Mouse (Mus musculus) G1E (cell line): ENCODE data around the gene Cables2. TPM values are rescaled to one million over a fixed set of nuclear protein-coding genes. Genes with fewer than 3 reads are reported as not detected.

Experiments
- ATAC-seq: 2 replicates; pipeline ENCODE4 v1.8.0; 2016; ENCODE audit warnings: mild to moderate bottlenecking; ENCODE audit not compliant: insufficient number of reproducible peaks, poor library complexity, low FRiP score, severe bottlenecking; ENCODE audit errors: extremely low read depth
- DNase-seq: peaks from one replicate; pipeline ENCODE4 v3.0.0; 2012; ENCODE audit warnings: low spot score
- H3K27me3 ChIP-seq: 2 replicates; pipeline ENCODE4 v1.6.1; 2012; ENCODE audit warnings: mild to moderate bottlenecking, low read length, inconsistent platforms; ENCODE audit not compliant: insufficient read depth
- H3K36me3 ChIP-seq: replicated peaks from 2 replicates; pipeline ENCODE3; 2012; ENCODE audit warnings: mild to moderate bottlenecking, inconsistent platforms
- H3K4me1 ChIP-seq: 2 replicates; pipeline ENCODE4 v1.6.1; 2012; ENCODE audit warnings: low read depth, low read length, inconsistent platforms, mixed read lengths; ENCODE audit not compliant: insufficient read depth
- H3K4me3 ChIP-seq: 2 replicates; pipeline ENCODE4 v1.5.1; 2012; ENCODE audit warnings: low read depth, mild to moderate bottlenecking, inconsistent platforms, low read length, moderate library complexity, mixed read lengths
- H3K9me3 ChIP-seq: replicated peaks from 2 replicates; pipeline ENCODE4 v1.6.1; 2012; ENCODE audit warnings: inconsistent platforms
- CTCF ChIP-seq: IDR thresholded peaks from 2 replicates; pipeline ENCODE4 v1.5.1; 2012; ENCODE audit warnings: low read depth, low read length, inconsistent platforms, mixed read lengths
- GATA1 ChIP-seq: IDR thresholded peaks from 2 replicates; pipeline ENCODE4 v1.6.1; 2012; ENCODE audit warnings: borderline replicate concordance, low read length, inconsistent platforms, mixed read lengths
- GATA2 ChIP-seq: IDR thresholded peaks from 2 replicates; pipeline ENCODE4 v1.6.1; 2012; ENCODE audit warnings: low read depth, low read length, inconsistent platforms, borderline replicate concordance
- POLR2AphosphoS5 ChIP-seq: IDR thresholded peaks from 2 replicates; pipeline ENCODE4 v1.6.1; 2012; ENCODE audit warnings: low read depth, low read length, inconsistent platforms; ENCODE audit not compliant: insufficient replicate concordance
- TAL1 ChIP-seq: conservative IDR thresholded peaks from 2 replicates; pipeline ENCODE4 v1.6.1; 2012; ENCODE audit warnings: low read depth, low read length, inconsistent platforms, mixed read lengths
- polyA plus RNA-seq: library from polyadenylated mRNA; stranded (reverse); fragments of >175 nt; gene quantifications from 2 replicates; pipeline ENCODE4 v1.2.3, GENCODE M21; 2012
- total RNA-seq, 2 experiments: library from RNA; stranded (forward) in 1 of 2; stranded (reverse) in 1 of 2; fragments of 200-1000 nt in 1 of 2; fragments of >200 nt in 1 of 2; fragmentation: Nextera tagmentation in 1 of 2; gene quantifications; 2 replicates each; pipeline ENCODE4 v1.2.3; 2014 to 2017

The Cables2 gene
- total and polyA plus RNA-seq, 3 experiments, result 8.7 to 14.5 (median 9.7) TPM

- peaks cover 1% of the 10 kb centered on the region for H3K36me3 ChIP-seq
- peaks cover 68% of the 10 kb centered on the region for H3K4me1 ChIP-seq
- ATAC-seq, result peak; percentile 32
- TF ChIP-seq GATA2 (no peak), CTCF (no peak), GATA1 (no peak), TAL1 (peak; percentile 46; the same call in 1 of the 2 replicates), POLR2AphosphoS5 (no peak)
- no peak for DNase-seq
- H3K9me3 ChIP-seq, result peaks cover 11% of the 10 kb centered on the region
- no peaks in the 10 kb centered on the region for H3K27me3 ChIP-seq
- H3K4me3 ChIP-seq, result no peak overlapping the region
Observed at GRCm38 (mm10) chr2:180238591-180238990, 34.7 kb downstream of the Cables2 start.

GRCm38 (mm10) chr2:180237601-180238345 lies 35.5 kb downstream of the Cables2 start:
- peaks cover 74% of the 10 kb centered on the region for H3K4me1 ChIP-seq
- DNase-seq, result no peak
- peaks cover 11% of the 10 kb centered on the region for H3K9me3 ChIP-seq
- H3K27me3 ChIP-seq, result no peaks in the 10 kb centered on the region
- no peak overlapping the region; the same call in 1 of the 2 replicates for H3K4me3 ChIP-seq
- no peak for TF ChIP-seq GATA2
- no peak for TF ChIP-seq TAL1
- TF ChIP-seq POLR2AphosphoS5, result no peak
- TF ChIP-seq GATA1, result no peak
- TF ChIP-seq CTCF, result no peak
- no peak for ATAC-seq
- H3K36me3 ChIP-seq, result peaks cover 9% of the 10 kb centered on the region

GRCm38 (mm10) chr2:180236930-180237329 lies 36.4 kb downstream of the Cables2 start:
- ATAC-seq, result peak; percentile 69
- H3K36me3 ChIP-seq, result peaks cover 12% of the 10 kb centered on the region
- peak; percentile 84 for DNase-seq
- H3K9me3 ChIP-seq, result peaks cover 9% of the 10 kb centered on the region
- H3K27me3 ChIP-seq, result no peaks in the 10 kb centered on the region
- TF ChIP-seq POLR2AphosphoS5, result no peak
- TF ChIP-seq TAL1, result peak; percentile 85
- no peak for TF ChIP-seq GATA2
- no peak for TF ChIP-seq CTCF
- H3K4me1 ChIP-seq, result peaks cover 76% of the 10 kb centered on the region
- H3K4me3 ChIP-seq, result peak overlapping the region; percentile 3; the same call in 1 of the 2 replicates

- peaks cover 12% of the 10 kb centered on the region for H3K36me3 ChIP-seq
- H3K4me1 ChIP-seq, result peaks cover 80% of the 10 kb centered on the region
- no peaks in the 10 kb centered on the region for H3K27me3 ChIP-seq
- ATAC-seq (peak; percentile 9), DNase-seq (peak; percentile 80)
- TF ChIP-seq TAL1 (no peak), GATA1 (no peak), GATA2 (no peak), POLR2AphosphoS5 (no peak), CTCF (no peak)
- peaks cover 5% of the 10 kb centered on the region for H3K9me3 ChIP-seq
- peak overlapping the region; percentile 66; the same call in 1 of the 2 replicates for H3K4me3 ChIP-seq
Observed at GRCm38 (mm10) chr2:180236500-180236899, 36.8 kb downstream of the Cables2 start.

GRCm38 (mm10) chr2:180235788-180236187 lies 37.5 kb downstream of the Cables2 start:
- DNase-seq (no peak), ATAC-seq (no peak)
- Histone ChIP-seq H3K27me3 (no peaks in the 10 kb centered on the region), H3K9me3 (peaks cover 2% of the 10 kb centered on the region; the same call in 1 of the 2 replicates), H3K4me3 (peak overlapping the region; percentile 66; the same call in 1 of the 2 replicates), H3K4me1 (peaks cover 85% of the 10 kb centered on the region), H3K36me3 (peaks cover 12% of the 10 kb centered on the region)
- TF ChIP-seq GATA2 (no peak), POLR2AphosphoS5 (no peak), TAL1 (no peak), GATA1 (no peak), CTCF (no peak)

DNA sequence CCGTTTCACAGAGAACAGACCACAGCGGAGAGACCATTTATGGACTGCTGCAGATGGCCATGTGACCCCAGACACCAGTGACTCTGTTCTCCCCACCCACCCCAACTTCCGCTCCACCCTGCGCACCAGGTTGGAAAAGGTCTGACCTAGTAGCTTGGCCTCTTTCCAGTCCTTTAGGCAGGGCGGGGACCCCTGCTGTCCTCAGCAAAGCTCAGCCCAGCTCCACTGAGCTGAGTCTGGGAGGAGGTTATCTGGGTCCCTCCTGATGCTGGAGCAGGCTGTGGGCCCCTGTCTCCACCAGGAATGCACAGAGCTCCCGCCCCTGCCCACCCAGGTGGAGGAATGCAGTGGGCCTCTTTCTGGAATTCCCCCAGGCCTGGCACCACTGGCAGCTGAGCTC lies 38.3 kb downstream of the Cables2 start:
- TF ChIP-seq POLR2AphosphoS5, result no peak
- no peak for TF ChIP-seq CTCF
- no peak for TF ChIP-seq GATA1
- TF ChIP-seq GATA2, result no peak
- TF ChIP-seq TAL1, result no peak

More for the DNA sequence above, 38.3 kb downstream of the Cables2 start:
- Histone ChIP-seq H3K9me3 (peaks cover 2% of the 10 kb centered on the region; the same call in 1 of the 2 replicates), H3K36me3 (peaks cover 12% of the 10 kb centered on the region), H3K4me1 (peaks cover 90% of the 10 kb centered on the region), H3K4me3 (peak overlapping the region; percentile 66), H3K27me3 (no peaks in the 10 kb centered on the region)
- ATAC-seq (peak; percentile 62), DNase-seq (peak; percentile 79)
